Mouse (Mus musculus) heart, adult 11 months (tissue): ENCODE measurements at regions not wholly inside any gene's neighbourhood (a gene's known extent, or its start where the extent isn't known, plus 50 kb on each side); places are given as distances from the start of the nearest gene placed in this dataset.

Source experiments
- DNase-seq: peaks from one replicate; pipeline ENCODE4 v3.0.0; 2022

GRCm38 (mm10) chrX:46816212-46816611 is 487.4 kb downstream of the Actrt1 start:
- peak; percentile 64 for DNase-seq
